Mouse (Mus musculus): ENCODE measurements around the gene Card10. TPM values are rescaled to one million over a fixed set of nuclear protein-coding genes. Genes with fewer than 3 reads are reported as not detected.
A peak's percentile ranks its signal among the peaks of the same experiment; 100 is the strongest.

Card10 gene
- polyA plus RNA-seq, 1 experiment from 2014 or later: 3.3 TPM

GRCm38 (mm10) chr15:78779253-78779652 is 23.6 kb downstream of the Card10 start:
- 71% methylated on average over 8 of the region's 8 CpGs for WGBS
- DNase-seq (ENCODE audit: low spot score): peak; percentile 22
- peak overlapping the region; percentile 63 for H3K27ac ChIP-seq (replicated peaks)

DNA sequence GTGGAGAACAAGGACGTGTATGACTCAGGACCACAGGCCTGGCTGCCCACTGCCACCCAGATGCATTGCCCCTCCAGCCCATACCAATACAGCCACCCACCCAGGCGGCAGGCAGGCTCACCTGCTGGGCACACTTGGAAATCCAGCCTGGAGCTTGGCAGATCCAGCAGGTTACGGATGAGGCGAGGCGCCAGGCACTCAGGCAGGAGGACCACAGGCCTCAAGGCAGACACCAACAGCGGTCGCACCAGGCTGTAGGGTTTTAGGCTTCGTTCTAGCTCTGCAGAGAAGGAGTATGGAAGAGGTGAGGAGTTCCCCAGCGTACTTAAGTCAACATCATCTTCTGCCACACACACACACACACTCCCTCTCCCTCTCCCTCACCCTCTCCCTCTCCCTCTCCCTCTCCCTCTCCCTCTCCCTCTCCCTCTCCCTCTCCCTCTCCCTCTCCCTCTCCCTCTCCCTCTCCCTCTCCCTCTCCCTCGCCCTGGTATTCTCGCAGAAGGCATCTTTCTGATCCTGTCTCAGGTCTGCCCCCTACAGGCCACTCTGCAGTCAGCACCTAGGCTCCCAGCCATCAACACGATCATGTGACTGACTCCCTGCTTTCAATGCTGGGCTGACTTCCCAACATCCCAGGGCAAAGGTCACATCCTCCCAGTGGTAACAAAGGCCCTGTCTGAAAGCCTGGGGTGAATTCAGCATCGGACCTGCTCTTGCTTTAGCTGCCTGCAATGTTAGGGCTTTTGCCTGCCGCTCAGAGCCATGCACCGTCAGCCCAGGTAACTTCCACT is 24.6 kb downstream of the Card10 start:
- Histone ChIP-seq H3K27me3 (replicated peaks; ENCODE audit: low read depth, poor library complexity, severe bottlenecking) (peaks cover 1% of the 10 kb centered on the region; the same call in 1 of the 2 replicates), H3K4me3 (no peak overlapping the region), H3K4me1 (peaks cover 43% of the 10 kb centered on the region), H3K9me3 (peaks cover 5% of the 10 kb centered on the region; the same call in 1 of the 2 replicates), H3K36me3 (replicated peaks) (peaks cover 18% of the 10 kb centered on the region), H3K27ac (replicated peaks) (peak overlapping the region; percentile 67)
- DNase-seq (ENCODE audit: low spot score): peak; percentile 91
- 45% methylated on average over 15 of the region's 15 CpGs for WGBS

More at GRCm38 (mm10) chr15:78779253-78779652, 23.6 kb downstream of the Card10 start:
- no peaks in the 10 kb centered on the region for H3K27me3 ChIP-seq (replicated peaks; ENCODE audit: low read depth, poor library complexity, severe bottlenecking)
- H3K9me3 ChIP-seq: peaks cover 5% of the 10 kb centered on the region; the same call in 1 of the 2 replicates
- peaks cover 34% of the 10 kb centered on the region for H3K4me1 ChIP-seq
- peaks cover 18% of the 10 kb centered on the region for H3K36me3 ChIP-seq (replicated peaks)
- H3K4me3 ChIP-seq: no peak overlapping the region

DNA sequence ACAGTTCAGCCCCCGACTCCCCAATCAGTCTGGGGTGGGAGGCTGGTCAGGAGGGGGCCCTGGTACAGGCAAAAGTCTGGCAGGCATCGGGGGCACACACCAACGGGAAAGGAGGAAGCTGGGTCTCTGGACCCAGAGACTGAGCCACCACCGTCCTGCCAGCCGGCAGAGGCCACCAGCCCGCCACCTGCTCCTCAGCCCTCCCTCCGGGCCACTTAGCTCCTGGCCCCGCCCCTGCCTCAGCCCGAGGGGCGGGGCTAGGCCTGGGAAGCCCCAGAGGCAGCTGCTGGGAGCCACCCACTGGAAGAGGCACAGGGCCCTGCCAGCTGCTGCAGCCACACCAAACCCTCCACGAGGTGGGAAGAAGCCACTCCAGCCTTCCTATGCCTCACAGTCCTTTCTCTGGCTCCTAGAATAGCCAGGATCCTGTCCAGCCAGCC is 29.5 kb downstream of the Card10 start, which contains the start of gene Mfng:
TSS of gene Mfng (minus strand) at position 186 of the 440 bp plus-strand sequence.
- DNase-seq (ENCODE audit: low spot score): peak; percentile 80
- Histone ChIP-seq H3K4me1 (peaks cover 58% of the 10 kb centered on the region), H3K36me3 (replicated peaks) (peaks cover 29% of the 10 kb centered on the region), H3K9me3 (peaks cover 5% of the 10 kb centered on the region; the same call in 1 of the 2 replicates), H3K27me3 (replicated peaks; ENCODE audit: low read depth, poor library complexity, severe bottlenecking) (peaks cover 22% of the 10 kb centered on the region), H3K4me3 (peak within 1 kb of the TSS; percentile 53), H3K27ac (replicated peaks) (peak within 1 kb of the TSS; percentile 89)
- 4% methylated on average over 11 of the region's 11 CpGs for WGBS

DNA sequence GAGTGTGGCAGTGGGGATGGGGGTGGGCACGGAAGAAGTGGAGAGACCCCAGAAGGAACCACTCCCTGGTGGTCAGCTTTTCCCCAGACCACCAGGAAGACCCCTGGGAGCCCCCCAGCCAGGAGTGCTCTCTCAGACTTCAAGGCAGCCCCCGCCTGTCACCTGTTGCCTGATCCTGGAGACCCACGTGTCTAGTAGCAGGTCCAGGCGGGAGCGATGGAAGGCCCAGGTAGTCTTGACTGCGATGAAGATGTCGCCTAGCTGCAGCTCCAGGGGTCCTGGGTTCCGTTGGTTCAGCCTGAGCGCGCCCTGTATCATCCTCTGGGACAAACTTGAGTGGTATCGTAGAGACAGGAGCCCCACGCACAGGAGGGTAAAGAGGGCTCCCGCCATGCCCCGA is 30.0 kb downstream of the Card10 start:
- peaks cover 59% of the 10 kb centered on the region for H3K4me1 ChIP-seq
- 39% methylated on average over 14 of the region's 14 CpGs for WGBS
- peak overlapping the region; percentile 53 for H3K4me3 ChIP-seq
- DNase-seq (ENCODE audit: low spot score): no peak
- H3K27ac ChIP-seq (replicated peaks): peak overlapping the region; percentile 89
- H3K36me3 ChIP-seq (replicated peaks): peaks cover 34% of the 10 kb centered on the region
- peaks cover 5% of the 10 kb centered on the region; the same call in 1 of the 2 replicates for H3K9me3 ChIP-seq
- peaks cover 22% of the 10 kb centered on the region for H3K27me3 ChIP-seq (replicated peaks; ENCODE audit: low read depth, poor library complexity, severe bottlenecking)

GRCm38 (mm10) chr15:78772368-78772763 is 30.5 kb downstream of the Card10 start:
- H3K9me3 ChIP-seq: peaks cover 5% of the 10 kb centered on the region; the same call in 1 of the 2 replicates
- H3K27ac ChIP-seq (replicated peaks): peak overlapping the region; percentile 89
- no peak for DNase-seq (ENCODE audit: low spot score)
- peaks cover 34% of the 10 kb centered on the region for H3K36me3 ChIP-seq (replicated peaks)
- H3K4me1 ChIP-seq: peaks cover 62% of the 10 kb centered on the region
- H3K27me3 ChIP-seq (replicated peaks; ENCODE audit: low read depth, poor library complexity, severe bottlenecking): peaks cover 22% of the 10 kb centered on the region
- H3K4me3 ChIP-seq: peak overlapping the region; percentile 53
- 54% methylated on average over 4 of the region's 4 CpGs for WGBS

GRCm38 (mm10) chr15:78771531-78772367 is 31.1 kb downstream of the Card10 start:
- Histone ChIP-seq H3K27me3 (replicated peaks; ENCODE audit: low read depth, poor library complexity, severe bottlenecking) (peaks cover 22% of the 10 kb centered on the region), H3K27ac (replicated peaks) (peak overlapping the region; percentile 89), H3K36me3 (replicated peaks) (peaks cover 40% of the 10 kb centered on the region), H3K4me3 (peak overlapping the region; percentile 53), H3K9me3 (peaks cover 5% of the 10 kb centered on the region; the same call in 1 of the 2 replicates), H3K4me1 (peaks cover 62% of the 10 kb centered on the region)
- peak; percentile 33 for DNase-seq (ENCODE audit: low spot score)
- 64% methylated on average over 19 of the region's 19 CpGs for WGBS

- 27% methylated on average over 5 of the region's 5 CpGs for WGBS
- peaks cover 39% of the 10 kb centered on the region for H3K36me3 ChIP-seq (replicated peaks)
- H3K4me3 ChIP-seq: peak overlapping the region; percentile 53
- H3K4me1 ChIP-seq: peaks cover 62% of the 10 kb centered on the region
- H3K27me3 ChIP-seq (replicated peaks; ENCODE audit: low read depth, poor library complexity, severe bottlenecking): peaks cover 22% of the 10 kb centered on the region
- peak overlapping the region; percentile 89 for H3K27ac ChIP-seq (replicated peaks)
- H3K9me3 ChIP-seq: no peaks in the 10 kb centered on the region
- peak; percentile 69 for DNase-seq (ENCODE audit: low spot score)
These were observed 31.9 kb downstream of the Card10 start for GRCm38 (mm10) chr15:78770983-78771355.

DNA sequence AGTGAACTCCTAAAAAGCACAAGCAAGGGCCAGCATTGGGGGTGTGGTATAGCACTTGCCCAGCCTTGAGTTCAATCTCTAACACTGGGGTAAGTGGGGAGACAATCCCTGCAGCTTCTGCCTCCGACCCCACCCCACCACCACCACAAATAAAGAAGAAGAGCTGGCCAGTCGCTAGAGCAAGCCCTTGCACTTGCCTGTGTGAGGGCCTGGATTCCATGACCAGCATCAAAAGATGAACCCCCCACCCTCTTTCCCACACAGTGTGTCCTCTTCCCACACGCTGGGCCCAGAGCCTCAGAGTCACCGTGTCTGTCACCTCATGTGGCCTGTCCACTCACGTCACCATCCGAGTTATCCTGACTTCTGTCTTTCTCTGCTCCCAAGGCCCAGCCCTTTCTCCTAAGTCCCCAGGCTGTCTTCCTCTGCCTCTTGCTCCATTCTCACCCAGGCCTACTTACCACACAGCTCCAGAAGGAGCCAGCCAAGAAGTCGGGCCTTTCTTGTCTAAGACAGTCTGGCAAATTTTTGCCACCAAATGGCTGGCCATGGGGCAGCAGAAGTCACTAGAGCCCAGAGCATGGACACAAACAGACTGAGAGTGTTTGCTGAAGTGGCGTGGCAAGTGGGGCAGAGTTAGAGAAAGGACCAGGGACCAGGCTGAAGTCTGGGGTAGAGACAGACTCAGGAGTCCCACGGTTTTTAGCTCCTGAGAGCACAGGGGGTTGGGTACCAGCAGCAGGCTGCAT is 32.4 kb downstream of the Card10 start:
- Histone ChIP-seq H3K36me3 (replicated peaks) (peaks cover 38% of the 10 kb centered on the region), H3K27ac (replicated peaks) (peak overlapping the region; percentile 89), H3K9me3 (no peaks in the 10 kb centered on the region), H3K27me3 (replicated peaks; ENCODE audit: low read depth, poor library complexity, severe bottlenecking) (peaks cover 22% of the 10 kb centered on the region), H3K4me1 (peaks cover 62% of the 10 kb centered on the region), H3K4me3 (peak overlapping the region; percentile 53)
- 50% methylated on average over 9 of the region's 9 CpGs for WGBS
- DNase-seq (ENCODE audit: low spot score): no peak

GRCm38 (mm10) chr15:78769064-78769463 is 33.8 kb downstream of the Card10 start:
- Histone ChIP-seq H3K36me3 (replicated peaks) (peaks cover 38% of the 10 kb centered on the region), H3K27ac (replicated peaks) (peak overlapping the region; percentile 61; the same call in 1 of the 2 replicates), H3K27me3 (replicated peaks; ENCODE audit: low read depth, poor library complexity, severe bottlenecking) (peaks cover 22% of the 10 kb centered on the region), H3K4me1 (peaks cover 57% of the 10 kb centered on the region), H3K9me3 (no peaks in the 10 kb centered on the region), H3K4me3 (peak overlapping the region; percentile 53; the same call in 1 of the 2 replicates)
- DNase-seq (ENCODE audit: low spot score): no peak
- 86% methylated on average over 4 of the region's 4 CpGs for WGBS

- DNase-seq (ENCODE audit: low spot score): no peak
- no peaks in the 10 kb centered on the region for H3K27me3 ChIP-seq (replicated peaks; ENCODE audit: low read depth, poor library complexity, severe bottlenecking)
- peaks cover 36% of the 10 kb centered on the region for H3K4me1 ChIP-seq
- peaks cover 57% of the 10 kb centered on the region for H3K36me3 ChIP-seq (replicated peaks)
- H3K27ac ChIP-seq (replicated peaks): no peak overlapping the region; the same call in 1 of the 2 replicates
- H3K9me3 ChIP-seq: no peaks in the 10 kb centered on the region
- WGBS: 82% methylated on average over 5 of the region's 5 CpGs
- no peak overlapping the region for H3K4me3 ChIP-seq
These were observed 39.1 kb downstream of the Card10 start for GRCm38 (mm10) chr15:78763704-78764103.

DNA sequence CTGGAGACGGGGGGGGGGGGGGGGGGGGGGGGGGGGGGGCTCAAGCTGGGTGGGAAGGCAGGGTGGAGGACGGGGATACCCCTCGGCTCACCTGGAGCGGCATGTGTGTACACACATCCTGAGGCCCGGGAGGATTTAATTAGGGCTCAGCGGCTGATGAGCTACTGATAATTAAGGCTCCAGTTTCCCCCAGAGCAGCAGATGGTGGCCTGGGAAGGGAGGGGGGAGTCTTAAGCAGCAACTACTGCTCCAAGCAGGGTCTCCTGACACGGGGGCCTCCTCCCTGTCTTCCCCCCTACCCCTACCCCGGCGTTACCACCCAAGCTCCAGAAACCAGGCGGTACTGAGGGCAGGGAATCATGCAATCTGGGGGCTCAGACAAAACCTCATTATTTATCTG is 39.6 kb downstream of the Card10 start:
- Histone ChIP-seq H3K27ac (replicated peaks) (no peak overlapping the region; the same call in 1 of the 2 replicates), H3K4me3 (no peak overlapping the region), H3K9me3 (no peaks in the 10 kb centered on the region), H3K36me3 (replicated peaks) (peaks cover 53% of the 10 kb centered on the region), H3K4me1 (peaks cover 34% of the 10 kb centered on the region), H3K27me3 (replicated peaks; ENCODE audit: low read depth, poor library complexity, severe bottlenecking) (no peaks in the 10 kb centered on the region)
- 33% methylated on average over 10 of the region's 10 CpGs for WGBS
- DNase-seq (ENCODE audit: low spot score): peak; percentile 40
